Mouse (Mus musculus): Measurements from ENCODE around the gene Gnpat. TPM values are rescaled to one million over a fixed set of nuclear protein-coding genes. Genes with fewer than 3 reads are reported as not detected.

The Gnpat gene
- total RNA-seq (2023): 10 to 100 TPM; 82.9 to 89.6 TPM

GRCm38 (mm10) chr8:124862321-124863162 is at the start of gene Gnpat, which contains the start of gene 2810004N23Rik:
Gene Gnpat, plus strand, starts transcription at chr8:124863033.
Gene 2810004N23Rik, minus strand, starts transcription at chr8:124863120.

GRCm38 (mm10) chr8:124897386-124898250 is 34.8 kb downstream of the Gnpat start, which contains the start of the genes Exoc8 and Sprtn:
Gene Exoc8, minus strand, starts transcription at chr8:124897705.
Gene Sprtn, plus strand, starts transcription at chr8:124897886.

Other genes with a start within 250 kb of the Gnpat start
- 1 to 10 TPM; 7.3 TPM for gene 2310022B05Rik, start 199.7 kb upstream of the Gnpat start, total RNA-seq (2023)
- 100 to 1,000 TPM in 1 of 2 experiments, 10 to 100 TPM in 1; 88.0 to 106 TPM for gene Ttc13, start 141.1 kb upstream of the Gnpat start, total RNA-seq (2023)
- gene Arv1, start 140.9 kb upstream of the Gnpat start, total RNA-seq (2023): 10 to 100 TPM; 20.5 to 21.2 TPM
- under 1 TPM in 1 of 2 experiments, not detected in 1; 0.56 TPM for gene Fam89a, start 111.2 kb upstream of the Gnpat start, total RNA-seq (2023)
- gene Trim67, start 69.9 kb upstream of the Gnpat start, total RNA-seq (2023): not detected
- gene 2810004N23Rik, start 87 bp downstream of the Gnpat start, total RNA-seq (2023): 10 to 100 TPM; 26.0 to 29.1 TPM
- gene Exoc8, start 34.7 kb downstream of the Gnpat start, total RNA-seq (2023): 10 to 100 TPM; 15.0 to 16.1 TPM
- gene Sprtn, start 34.9 kb downstream of the Gnpat start, total RNA-seq (2023): 10 to 100 TPM; 32.1 to 35.5 TPM
- gene Egln1, start 86.3 kb downstream of the Gnpat start, total RNA-seq (2023): 10 to 100 TPM; 18.3 to 18.7 TPM
- gene Tsnax, start 150.0 kb downstream of the Gnpat start, total RNA-seq (2023): 10 to 100 TPM; 48.8 to 49.1 TPM
- gene Disc1, start 191.2 kb downstream of the Gnpat start, total RNA-seq (2023): 1 to 10 TPM; 2.5 to 3.8 TPM

Measured in B cell, adult 67 days (primary cell).